Mouse (Mus musculus) testis, adult 2 months (tissue): ENCODE measurements around the gene Nsun4. TPM values are rescaled to one million over a fixed set of nuclear protein-coding genes. Genes with fewer than 3 reads are reported as not detected.

Source experiments
- H3K27ac ChIP-seq: fragments of 200-500 bp; 2 replicates; pipeline ENCODE4 v1.5.1; 2012; ENCODE audit warnings: low read depth, low read length; ENCODE audit not compliant: control insufficient read depth, insufficient read depth
- H3K27me3 ChIP-seq: fragments of 200-500 bp; 2 replicates; pipeline ENCODE4 v1.6.1; 2012; ENCODE audit warnings: mild to moderate bottlenecking, low read length, moderate library complexity; ENCODE audit not compliant: control insufficient read depth, insufficient read depth
- H3K36me3 ChIP-seq: fragments of 200-500 bp; 2 replicates; pipeline ENCODE4 v1.6.1; 2012; ENCODE audit warnings: mild to moderate bottlenecking, low read length; ENCODE audit not compliant: control insufficient read depth, insufficient read depth
- H3K4me1 ChIP-seq: fragments of 200-500 bp; 2 replicates; pipeline ENCODE4 v1.6.1; 2012; ENCODE audit warnings: low read length; ENCODE audit not compliant: control insufficient read depth, insufficient read depth
- H3K4me3 ChIP-seq: fragments of 200-500 bp; 2 replicates; pipeline ENCODE4 v1.5.1; 2012; ENCODE audit warnings: low read depth, mild to moderate bottlenecking, low read length, moderate library complexity, mixed read lengths; ENCODE audit not compliant: control insufficient read depth
- CTCF ChIP-seq: fragments of 200-500 bp; IDR thresholded peaks from 2 replicates; pipeline ENCODE4 v1.5.1; 2012; ENCODE audit warnings: low read depth, mild to moderate bottlenecking, inconsistent platforms, low read length, moderate library complexity; ENCODE audit not compliant: control insufficient read depth, insufficient read depth, insufficient replicate concordance
- POLR2A ChIP-seq: fragments of 200-500 bp; IDR thresholded peaks from 2 replicates; pipeline ENCODE4 v1.6.1; 2012; ENCODE audit warnings: low read depth, mild to moderate bottlenecking, inconsistent platforms, low read length, moderate library complexity; ENCODE audit not compliant: control insufficient read depth
- polyA plus RNA-seq: library from polyadenylated mRNA; depleted of rRNA; stranded (reverse); fragments of >200 nt; gene quantifications from 2 replicates; pipeline ENCODE4 v1.2.3, GENCODE M21; 2012; rRNA removed

Gene Nsun4
- 193 and 263 TPM in 2 replicates for polyA plus RNA-seq

DNA sequence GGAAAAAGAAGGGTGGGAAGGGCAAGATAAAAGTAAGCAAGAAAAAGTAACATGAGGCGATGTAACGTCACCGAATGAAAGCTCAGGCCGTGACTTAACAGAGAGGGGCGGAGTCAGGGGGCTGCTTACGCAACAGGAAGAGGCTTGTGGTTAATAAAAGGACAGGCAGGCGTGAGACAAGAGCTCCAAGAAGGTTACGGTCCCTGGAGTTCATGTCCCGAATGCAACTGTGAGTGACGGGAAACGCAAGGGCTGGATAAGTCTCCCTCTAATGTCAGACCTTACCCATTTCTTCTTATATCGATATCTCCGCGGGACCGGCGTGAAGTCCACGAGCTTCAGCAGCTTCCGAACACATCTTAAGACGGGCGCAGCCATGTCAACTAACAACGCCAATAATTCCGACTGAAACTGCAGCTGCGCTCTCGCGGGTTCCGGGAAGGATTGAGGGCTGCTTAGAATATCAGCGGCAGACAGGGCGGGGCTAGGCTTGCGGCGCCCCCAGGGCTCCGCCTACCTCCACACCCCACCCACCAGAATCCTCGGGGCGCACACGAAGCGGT is at the start of gene Nsun4:
Gene Nsun4 (minus strand): TSS at position 478 of the 563 bp plus-strand sequence.
- TF ChIP-seq CTCF (no peak), POLR2A (peak; percentile 86)
- Histone ChIP-seq H3K36me3 (no peaks in the 10 kb centered on the region), H3K4me3 (peak within 1 kb of the TSS; percentile 91), H3K27me3 (no peaks in the 10 kb centered on the region), H3K4me1 (no peaks in the 10 kb centered on the region), H3K27ac (peak within 1 kb of the TSS; percentile 84)

GRCm38 (mm10) chr4:116100959-116101358 is 47.3 kb upstream of the Nsun4 start:
- Histone ChIP-seq H3K4me1 (no peaks in the 10 kb centered on the region), H3K27ac (no peak overlapping the region), H3K36me3 (peaks cover 4% of the 10 kb centered on the region), H3K27me3 (no peaks in the 10 kb centered on the region), H3K4me3 (no peak overlapping the region)
- TF ChIP-seq CTCF, result no peak
- TF ChIP-seq POLR2A, result no peak

GRCm38 (mm10) chr4:116097211-116097610 is 43.5 kb upstream of the Nsun4 start:
- Histone ChIP-seq H3K27ac (no peak overlapping the region), H3K36me3 (peaks cover 4% of the 10 kb centered on the region), H3K4me3 (no peak overlapping the region), H3K27me3 (no peaks in the 10 kb centered on the region), H3K4me1 (no peaks in the 10 kb centered on the region)
- 0 out of 2 replicates have a peak, but pooled peaks have one; percentile 0 for TF ChIP-seq CTCF
- no peak for TF ChIP-seq POLR2A

GRCm38 (mm10) chr4:116096291-116096690 is 42.6 kb upstream of the Nsun4 start:
- Histone ChIP-seq H3K4me1 (no peaks in the 10 kb centered on the region), H3K36me3 (peaks cover 4% of the 10 kb centered on the region)
- TF ChIP-seq CTCF (no peak), POLR2A (no peak)

DNA sequence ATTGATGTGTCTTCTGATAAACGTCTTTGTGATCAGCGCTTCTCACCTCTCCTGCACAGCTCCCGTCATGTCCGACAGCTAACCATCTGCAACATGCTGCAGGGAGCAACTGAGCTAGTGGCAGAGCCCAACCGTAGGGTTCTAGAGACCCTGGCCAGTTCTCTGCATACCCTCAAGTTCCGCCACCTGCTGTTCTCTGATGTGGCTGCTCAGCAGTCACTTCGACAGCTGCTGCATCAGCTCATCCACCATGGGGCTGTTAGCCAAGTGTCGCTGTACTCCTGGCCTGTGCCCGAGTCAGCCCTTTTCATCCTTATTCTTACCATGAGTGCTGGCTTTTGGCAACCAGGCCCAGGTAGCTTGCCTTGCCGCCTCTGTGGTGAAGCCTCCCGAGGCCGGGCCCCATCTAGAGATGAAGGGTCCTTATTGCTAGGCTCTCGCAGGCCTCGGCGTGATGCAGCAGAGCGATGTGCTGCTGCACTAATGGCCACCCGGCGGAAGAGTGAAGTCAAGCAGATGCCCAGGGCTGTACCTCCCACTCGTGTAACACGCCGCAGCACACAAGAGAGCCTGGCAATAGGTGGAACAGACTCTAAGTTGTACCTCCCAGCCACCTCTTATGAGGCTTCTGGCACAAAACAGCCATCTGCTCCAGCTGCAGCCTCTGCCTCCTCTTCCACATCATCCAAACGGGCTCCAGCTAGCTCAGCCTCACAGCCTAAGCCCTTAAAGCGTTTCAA is 35.0 kb upstream of the Nsun4 start:
- Histone ChIP-seq H3K36me3 (peaks cover 2% of the 10 kb centered on the region; the same call in 1 of the 2 replicates), H3K4me1 (no peaks in the 10 kb centered on the region), H3K4me3 (no peak overlapping the region), H3K27ac (no peak overlapping the region), H3K27me3 (no peaks in the 10 kb centered on the region)
- no peak for TF ChIP-seq POLR2A
- no peak for TF ChIP-seq CTCF

More at GRCm38 (mm10) chr4:116096291-116096690, 42.6 kb upstream of the Nsun4 start:
- no peak overlapping the region for H3K4me3 ChIP-seq
- no peaks in the 10 kb centered on the region for H3K27me3 ChIP-seq
- no peak overlapping the region for H3K27ac ChIP-seq

DNA sequence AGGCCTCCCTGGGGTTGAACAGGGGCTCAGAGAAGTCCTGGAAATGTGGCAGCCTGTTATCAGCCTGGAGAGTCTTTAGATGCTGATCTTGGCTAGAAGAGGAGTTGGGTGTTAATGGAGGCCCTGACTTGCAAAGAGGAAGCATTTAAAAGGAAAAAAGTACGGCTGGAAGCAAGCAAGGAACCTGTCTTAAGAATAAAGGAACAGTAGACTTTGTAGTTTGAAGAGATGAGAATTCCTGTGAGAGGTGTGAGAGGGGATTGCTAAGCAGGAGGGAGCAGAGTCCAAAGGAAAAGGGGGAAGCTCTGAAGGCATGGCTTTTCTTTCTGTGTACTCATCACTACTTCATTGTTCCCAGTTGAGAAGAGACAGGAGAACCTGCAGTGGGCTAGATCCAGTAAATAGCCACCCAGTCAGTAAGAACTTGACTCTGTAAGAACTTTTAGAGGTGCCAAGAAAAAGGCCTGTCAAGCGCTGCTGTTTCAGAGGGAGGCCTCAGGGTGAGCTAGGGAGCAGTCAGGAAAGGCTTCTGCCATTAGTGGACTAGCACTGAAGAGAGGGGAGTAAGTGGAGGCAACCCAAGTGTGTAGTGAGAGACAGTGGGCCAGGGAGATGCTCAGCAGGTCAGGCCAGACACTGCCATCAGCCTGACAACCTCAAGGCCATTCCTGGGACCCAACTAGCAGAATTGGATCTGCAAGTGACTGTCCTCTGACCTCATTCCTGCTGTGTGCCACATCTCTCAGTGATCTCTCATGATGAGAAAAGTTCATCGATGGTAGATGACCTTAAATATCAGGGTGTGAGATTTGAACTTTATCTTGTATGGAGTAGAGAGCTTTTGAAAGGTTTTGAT is 23.8 kb upstream of the Nsun4 start:
- no peaks in the 10 kb centered on the region for H3K27me3 ChIP-seq
- peak overlapping the region; percentile 97 for H3K27ac ChIP-seq
- peak overlapping the region; percentile 96 for H3K4me3 ChIP-seq
- peaks cover 1% of the 10 kb centered on the region; the same call in 1 of the 2 replicates for H3K36me3 ChIP-seq
- TF ChIP-seq CTCF (no peak), POLR2A (no peak)
- peaks cover 7% of the 10 kb centered on the region for H3K4me1 ChIP-seq
